Mouse (Mus musculus): Measurements from ENCODE around the gene Gm9507.

DNA sequence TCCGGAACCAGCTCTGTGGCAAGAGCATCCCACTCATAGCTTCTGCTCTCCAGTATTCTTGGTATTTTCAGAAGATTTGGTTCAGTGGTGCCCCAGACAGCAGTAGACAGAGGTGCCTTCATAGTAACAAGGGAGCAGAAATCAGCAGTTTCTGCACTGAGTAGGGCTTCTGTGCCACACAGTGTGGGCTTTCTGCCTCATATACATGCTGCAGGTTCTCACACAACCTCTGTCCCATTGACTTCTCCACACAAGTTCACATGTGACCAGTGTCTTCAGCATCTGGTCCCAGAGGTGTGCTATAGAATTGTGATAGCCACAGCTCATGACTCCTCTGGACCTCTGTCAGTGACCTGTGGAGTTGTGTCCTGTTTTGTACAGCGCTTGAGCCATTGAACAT, 23.0 kb downstream of the Gm9507 start:
- TF ChIP-seq CTCF (IDR thresholded peaks at IDR 0.05; ENCODE audit: insufficient read depth, low read depth, low read length) (no peak), POLR2A (IDR thresholded peaks at IDR 0.05; ENCODE audit: insufficient read depth, low read depth, low read length) (no peak)
